Mouse (Mus musculus): Measurements from ENCODE around the gene Acsbg2.

DNA sequence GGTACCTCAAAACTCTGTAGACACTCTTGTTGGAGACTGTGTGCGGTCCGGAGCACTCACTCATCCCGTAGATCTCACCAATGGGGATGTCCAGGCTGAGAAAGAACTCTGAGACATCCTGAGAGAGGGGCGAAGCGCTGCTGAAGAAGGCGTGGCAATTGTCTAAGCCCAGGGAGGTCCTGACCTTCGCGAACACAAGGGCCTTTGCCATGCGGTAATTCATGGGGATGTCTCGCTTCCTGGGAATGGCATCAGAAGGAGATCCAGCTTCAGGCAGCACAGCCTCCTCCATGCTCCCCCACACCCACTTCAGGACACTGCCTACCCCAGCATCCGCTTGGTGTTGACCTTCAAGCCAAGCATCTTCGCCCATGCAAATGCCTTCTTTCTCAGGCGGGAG is 24.5 kb downstream of the Acsbg2 start:
- TF ChIP-seq GATA1 (IDR thresholded peaks at IDR 0.05; ENCODE audit: low read length) (no peak), TAL1 (IDR thresholded peaks at IDR 0.05; ENCODE audit: low read length) (no peak)
